8 mouse cellular contexts compared by ENCODE assay signal in genomic region chr14:30951154-30951825, GRCm38 (mm10). TPM values are rescaled to one million over a fixed set of nuclear protein-coding genes. Genes with fewer than 3 reads are reported as not detected.
A peak's percentile ranks its signal among the peaks of the same experiment; 100 is the strongest.
DNase-seq lines count a peak whose midpoint lies in the region; ATAC-seq lines count a peak whose summit lies in the region.

TSS of gene Nek4 (plus strand) at chr14:30951377.

- no peaks in the 10 kb centered on the region for H3K9me3 ChIP-seq in heart, embryonic 14.5 days (ENCODE audit: control insufficient read depth, low read length)
- no peaks in the 10 kb centered on the region for H3K9me3 ChIP-seq in liver, embryonic 13.5 days (replicated peaks)
- H3K9me3 ChIP-seq in stomach, embryonic 16.5 days (replicated peaks; ENCODE audit: control insufficient read depth, low read length), result no peaks in the 10 kb centered on the region

- H3K4me3 ChIP-seq in heart, embryonic 14.5 days (ENCODE audit: control insufficient read depth in 1 of 2, insufficient read depth in 1 of 2, low read depth in 1 of 2, low read length in 2 of 2), result peak within 1 kb of the TSS; percentile 65 to 100
- H3K4me3 ChIP-seq in liver, embryonic 13.5 days (replicated peaks), result peak within 1 kb of the TSS; percentile 88
- H3K4me3 ChIP-seq in stomach, embryonic 16.5 days (replicated peaks; ENCODE audit: low read length), result peak within 1 kb of the TSS; percentile 67

- H3K36me3 ChIP-seq in heart, embryonic 14.5 days (ENCODE audit: control insufficient read depth, insufficient read depth, low read length), result no peaks in the 10 kb centered on the region
- no peaks in the 10 kb centered on the region for H3K36me3 ChIP-seq in liver, embryonic 13.5 days
- H3K36me3 ChIP-seq in stomach, embryonic 16.5 days (ENCODE audit: control insufficient read depth, insufficient read depth, low read length), result no peaks in the 10 kb centered on the region

- under 1% methylated on average over 57 of the region's 57 CpGs for WGBS in heart, embryonic 14.5 days
- under 1% methylated on average over 57 of the region's 57 CpGs for WGBS in liver, embryonic 13.5 days (ENCODE audit: insufficient replicate concordance)
- WGBS in stomach, embryonic 16.5 days, result under 1% methylated on average over 57 of the region's 57 CpGs

- peak within 1 kb of the TSS; percentile 53 to 64; a peak in 3 of 4 replicates for H3K27ac ChIP-seq in heart, embryonic 14.5 days (replicated peaks in 1 of 2; ENCODE audit: control insufficient read depth in 1 of 2, insufficient read depth in 1 of 2, low read depth in 2 of 2, low read length in 2 of 2)
- peak within 1 kb of the TSS; percentile 76 for H3K27ac ChIP-seq in liver, embryonic 13.5 days
- H3K27ac ChIP-seq in stomach, embryonic 16.5 days (ENCODE audit: low read length), result peak within 1 kb of the TSS; percentile 73

- peak within 1 kb of the TSS; percentile 82 for H3K4me2 ChIP-seq in heart, embryonic 14.5 days (ENCODE audit: low read length)
- peak within 1 kb of the TSS; percentile 98 for H3K4me2 ChIP-seq in liver, embryonic 13.5 days
- H3K4me2 ChIP-seq in stomach, embryonic 16.5 days (ENCODE audit: low read depth, low read length), result peak within 1 kb of the TSS; percentile 81

- H3K9ac ChIP-seq in heart, embryonic 14.5 days (ENCODE audit: low read length), result peak within 1 kb of the TSS; percentile 76
- peak within 1 kb of the TSS; percentile 89 for H3K9ac ChIP-seq in liver, embryonic 13.5 days
- peak within 1 kb of the TSS; percentile 75 for H3K9ac ChIP-seq in stomach, embryonic 16.5 days (ENCODE audit: low read length)

- peak; percentile 87 for DNase-seq in c-Kit-negative CD71-positive TER-119-positive erythroid progenitor cells, embryonic 14.5 days (ENCODE audit: low read depth, low spot score)
- peak; percentile 92 for DNase-seq in fibroblast of lung, adult 2 months (ENCODE audit: low read depth)
- peak; percentile 98 for DNase-seq in kidney, postnatal 14 days
- DNase-seq in liver, embryonic 13.5 days, result peak; percentile 96
- DNase-seq in neural tube, embryonic 10.5 days (ENCODE audit: extremely low spot score, low spot score), result peak; percentile 95

- H3K27me3 ChIP-seq in heart, embryonic 14.5 days (ENCODE audit: control insufficient read depth, insufficient read depth, low read length), result no peaks in the 10 kb centered on the region
- no peaks in the 10 kb centered on the region for H3K27me3 ChIP-seq in liver, embryonic 13.5 days
- no peaks in the 10 kb centered on the region for H3K27me3 ChIP-seq in stomach, embryonic 16.5 days (ENCODE audit: control insufficient read depth, insufficient read depth, low read length)

- peaks cover 3 to 8% of the 10 kb centered on the region in 2 experiments; a peak in 3 of 4 replicates for H3K4me1 ChIP-seq in heart, embryonic 14.5 days (ENCODE audit: control insufficient read depth in 2 of 2, insufficient read depth in 2 of 2, low read length in 2 of 2)
- peaks cover 14% of the 10 kb centered on the region for H3K4me1 ChIP-seq in liver, embryonic 13.5 days (replicated peaks)
- H3K4me1 ChIP-seq in stomach, embryonic 16.5 days (ENCODE audit: control insufficient read depth, insufficient read depth, low read length), result peaks cover 4% of the 10 kb centered on the region; the same call in 1 of the 2 replicates

- ATAC-seq in CD4-positive, CD25-positive, alpha-beta regulatory T cell, adult 4 months, result peak; percentile 99
- ATAC-seq in heart, embryonic 14.5 days (ENCODE audit: insufficient number of reproducible peaks, insufficient read depth, low FRiP score, low read depth), result peak; percentile 99
- peak; percentile 99 for ATAC-seq in liver, embryonic 13.5 days (ENCODE audit: low read depth)
- ATAC-seq in stomach, embryonic 16.5 days (ENCODE audit: insufficient read depth, low FRiP score), result peak; percentile 100

RNA-seq across cellular contexts. Expression of gene Nek4, which starts in this region (rescaled TPM):
- polyA plus RNA-seq in CD4-positive, CD25-positive, alpha-beta regulatory T cell, adult 4 months (2017; shearing (Covaris generic)), result 1 to 10 TPM; 5.9 to 6.0 TPM
- 5.4 and 5.5 TPM in 2 replicates for polyA plus RNA-seq in heart, embryonic 14.5 days (2014; fragmentation: Nextera tagmentation; extraction: Ambion mirVana)
- 5.6 and 6.7 TPM in 2 replicates for polyA plus RNA-seq in liver, embryonic 13.5 days (2015; fragmentation: Nextera tagmentation; extraction: Ambion mirVana)
- 10.3 and 10.5 TPM in 2 replicates for polyA plus RNA-seq in stomach, embryonic 16.5 days (2015; fragmentation: Nextera tagmentation; extraction: Ambion mirVana)

Comparison
In these comparisons a context has a peak if more than half of its experiments do, and no peak if none do; other contexts are left out.
1. Peak in every context shown above with its lines: DNase-seq, ATAC-seq, H3K4me3 ChIP-seq and H3K27ac ChIP-seq.